Mouse (Mus musculus): ENCODE data around the gene Gm11437.

DNA sequence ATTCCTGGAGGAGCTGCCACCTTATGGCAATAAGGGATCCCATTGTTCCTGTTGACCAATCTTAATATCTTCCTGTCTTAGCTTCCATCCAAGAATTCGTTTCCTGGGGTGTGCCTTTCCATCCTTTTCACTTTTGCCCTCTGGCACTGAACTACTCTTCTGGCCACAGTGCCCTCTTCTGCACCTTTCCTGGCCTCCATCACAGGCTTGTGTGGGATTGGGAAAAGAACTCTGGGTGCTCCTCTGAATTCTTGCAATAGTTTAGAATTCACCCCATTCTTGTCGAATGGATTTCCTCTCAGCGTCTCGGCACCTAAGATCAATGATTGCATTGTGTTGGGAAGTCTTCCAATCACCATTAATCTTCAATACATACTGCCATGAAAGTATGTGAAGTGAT lies 11.3 kb upstream of the Gm11437 start:
- TF ChIP-seq CTCF (IDR thresholded peaks at IDR 0.05; ENCODE audit: low read depth, low read length) (no peak), POLR2A (IDR thresholded peaks at IDR 0.05; ENCODE audit: extremely low read depth, insufficient read depth, low read length) (no peak)
